Mouse (Mus musculus) kidney, adult 2 months (tissue): ENCODE results near the gene Glrx3.

Experiments used
- CTCF ChIP-seq: fragments of 200-500 bp; conservative IDR thresholded peaks from 2 replicates; pipeline ENCODE4 v1.5.1; 2011; ENCODE audit warnings: low read depth, mild to moderate bottlenecking, control low read depth, low read length, moderate library complexity, mixed read lengths; ENCODE audit not compliant: insufficient read depth, insufficient read length
- POLR2A ChIP-seq: fragments of 200-500 bp; IDR thresholded peaks from one replicate; pipeline ENCODE4 v1.6.1; 2011; ENCODE audit warnings: low read depth, low read length, control low read depth

DNA sequence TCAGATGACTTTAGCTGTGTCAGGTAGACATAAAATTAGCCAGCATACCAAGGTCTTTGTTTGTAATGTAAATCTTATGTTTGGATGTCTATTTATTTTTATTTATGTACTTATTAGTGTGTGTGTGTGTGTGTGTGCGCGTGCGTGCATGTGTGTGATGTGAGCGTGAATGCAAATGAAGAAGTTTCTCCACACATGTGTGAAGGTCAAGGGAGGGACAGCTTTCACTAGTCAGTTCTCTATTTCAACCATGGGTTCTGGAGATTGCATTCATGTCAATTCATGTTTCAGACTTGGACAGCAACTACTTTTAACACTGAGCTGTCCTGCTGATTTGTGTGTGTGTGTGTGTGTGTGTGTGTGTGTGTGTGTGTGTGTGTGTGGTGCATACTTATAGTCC, 16.2 kb upstream of the Glrx3 start:
- TF ChIP-seq POLR2A (no peak), CTCF (no peak)
